Mouse (Mus musculus) neural tube, embryonic 11.5 days (tissue): ENCODE results near the gene Ercc1. TPM values are rescaled to one million over a fixed set of nuclear protein-coding genes. Genes with fewer than 3 reads are reported as not detected.

Experiments
- ATAC-seq: fragments of 200-750 bp; cut with Nextera tagmentation; 2 replicates; pipeline ENCODE4 v1.8.0; 2017; ENCODE audit warnings: moderate number of reproducible peaks, mild to moderate bottlenecking, moderate TSS enrichment, moderate library complexity; ENCODE audit not compliant: insufficient read depth, low FRiP score, low TSS enrichment
- DNase-seq: peaks from one replicate; pipeline ENCODE4 v3.0.0-alpha.2; 2015; ENCODE audit warnings: low spot score
- H3K27ac ChIP-seq: fragments of 300-500 bp; sonication (generic); 2 replicates; pipeline ENCODE4 v1.5.1; 2014; ENCODE audit warnings: low read depth, mild to moderate bottlenecking, low read length
- H3K27me3 ChIP-seq: fragments of 300-500 bp; sonication (generic); 2 replicates; pipeline ENCODE4 v1.6.1; 2014; ENCODE audit warnings: mild to moderate bottlenecking, low read length, mixed read lengths; ENCODE audit not compliant: control insufficient read depth, insufficient read depth
- H3K36me3 ChIP-seq: fragments of 300-500 bp; sonication (generic); 2 replicates; pipeline ENCODE4 v1.6.1; 2014; ENCODE audit warnings: mild to moderate bottlenecking, low read length, moderate library complexity, mixed read lengths; ENCODE audit not compliant: control insufficient read depth, insufficient read depth
- H3K4me1 ChIP-seq: fragments of 300-500 bp; sonication (generic); 2 replicates; pipeline ENCODE4 v1.6.1; 2014; ENCODE audit warnings: low read length, mixed read lengths; ENCODE audit not compliant: control insufficient read depth, insufficient read depth
- H3K4me2 ChIP-seq: fragments of 300-500 bp; sonication (generic); 2 replicates; pipeline ENCODE4 v1.6.1; 2014; ENCODE audit warnings: low read depth, mild to moderate bottlenecking, moderate library complexity
- H3K4me3 ChIP-seq: fragments of 300-500 bp; sonication (generic); 2 replicates; pipeline ENCODE4 v1.5.1; 2014; ENCODE audit warnings: low read depth, low read length
- H3K9ac ChIP-seq: fragments of 300-500 bp; sonication (generic); 2 replicates; pipeline ENCODE4 v1.6.1; 2014; ENCODE audit warnings: mild to moderate bottlenecking, low read length
- H3K9me3 ChIP-seq: fragments of 300-500 bp; sonication (generic); 2 replicates; pipeline ENCODE4 v1.6.1; 2016; ENCODE audit warnings: low read length; ENCODE audit not compliant: control insufficient read depth
- WGBS: fragments of 180-500 bp; shearing (Covaris S2); extraction: QIAGEN DNeasy Blood & Tissue Kit; methylation state at CpG from one replicate; pipeline ENCODE4 v1.1.7; 2014; 5-methylcytosine and 5-hydroxymethylcytosine counted together
- polyA plus RNA-seq: library from polyadenylated mRNA; unstranded; fragments of >200 nt; fragmentation: Nextera tagmentation; extraction: Ambion mirVana; gene quantifications from 2 replicates; pipeline ENCODE4 v1.2.1, GENCODE M21; 2014

Ercc1 gene
- polyA plus RNA-seq, 1 experiment from 2014 or later, result 91.8 TPM

DNA sequence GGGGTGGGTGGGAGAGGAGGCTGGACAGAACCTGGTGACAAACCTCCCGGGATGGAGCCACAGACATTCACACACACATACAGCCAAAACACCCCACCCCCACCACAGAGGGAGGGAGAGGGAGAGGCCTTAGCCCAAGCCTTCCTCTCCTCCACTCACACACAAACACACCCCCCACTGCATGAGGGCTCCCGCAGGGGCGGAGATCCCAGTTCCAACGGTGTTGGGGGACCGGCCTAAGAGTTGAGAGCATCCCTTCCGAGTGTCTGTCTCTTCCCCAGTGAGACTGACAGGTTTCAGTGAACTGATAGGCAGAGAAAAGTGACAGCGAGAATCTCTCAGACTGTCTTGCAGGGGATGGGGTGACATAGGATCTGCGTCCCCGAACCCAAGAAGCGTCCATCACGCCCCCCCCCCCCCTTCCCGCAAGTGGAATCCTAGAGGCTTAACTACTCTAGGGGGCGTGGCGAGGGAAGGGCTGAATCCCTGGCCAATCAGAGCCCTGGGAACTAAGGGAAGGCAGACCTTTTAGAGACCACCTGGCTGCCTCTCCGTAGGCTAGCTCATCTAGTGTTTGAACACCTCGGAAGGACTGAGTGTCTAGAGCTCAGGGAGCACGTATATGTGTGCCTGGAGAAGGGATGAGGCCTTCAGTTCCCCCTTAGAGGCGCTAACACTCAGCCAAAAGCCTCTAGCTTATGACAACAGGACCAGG, 36.7 kb upstream of the Ercc1 start:
- no peaks in the 10 kb centered on the region for H3K36me3 ChIP-seq
- H3K4me2 ChIP-seq, result peak overlapping the region; percentile 95
- H3K27me3 ChIP-seq, result peaks cover 49% of the 10 kb centered on the region
- peak overlapping the region; percentile 44 for H3K9ac ChIP-seq
- no peak overlapping the region for H3K27ac ChIP-seq
- peak; percentile 33 for ATAC-seq
- 2% methylated on average over 18 of the region's 18 CpGs for WGBS
- DNase-seq, result peak; percentile 65
- no peaks in the 10 kb centered on the region for H3K9me3 ChIP-seq
- H3K4me3 ChIP-seq, result peak overlapping the region; percentile 57
- H3K4me1 ChIP-seq, result peaks cover 16% of the 10 kb centered on the region

DNA sequence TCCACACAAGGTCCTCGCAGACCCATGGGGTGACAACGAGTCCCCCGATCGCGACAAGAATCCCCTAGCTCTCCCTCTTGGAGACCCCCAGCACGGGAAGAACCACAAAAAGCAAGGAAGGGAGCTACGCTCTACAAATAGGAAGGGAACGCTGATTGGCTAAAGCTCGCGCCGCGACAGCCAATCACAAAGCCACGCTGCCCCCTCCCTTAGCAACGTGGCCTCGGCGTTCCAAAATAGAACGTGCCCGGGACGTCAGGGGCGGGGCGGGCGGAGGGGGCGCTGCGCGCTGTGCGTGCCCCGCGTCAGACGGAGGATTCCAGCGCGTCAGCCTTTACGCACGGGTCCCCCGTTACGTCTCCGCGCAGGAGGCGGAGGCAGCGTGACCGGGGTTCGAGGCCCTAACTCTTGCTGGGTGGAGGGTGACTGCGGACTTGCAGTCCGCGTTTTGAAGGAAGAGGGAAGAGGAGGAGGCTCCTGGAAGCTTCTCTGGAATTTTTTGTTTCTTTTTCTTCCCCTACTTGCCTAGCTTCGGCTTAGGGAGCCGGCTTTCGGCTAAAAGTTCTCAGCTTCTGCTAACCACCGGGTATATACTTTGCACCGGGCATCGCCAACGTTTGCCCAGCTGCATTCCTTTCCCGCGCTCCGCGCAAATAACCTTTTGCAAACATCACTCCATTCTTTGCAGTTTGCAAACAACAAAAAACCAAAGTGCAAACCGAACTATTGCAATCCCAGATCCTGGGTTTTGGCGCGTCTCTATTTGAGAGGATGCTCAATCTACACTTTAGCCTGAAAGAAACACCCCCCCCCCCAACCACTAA, 35.9 kb upstream of the Ercc1 start:
- no peaks in the 10 kb centered on the region for H3K36me3 ChIP-seq
- peaks cover 42% of the 10 kb centered on the region for H3K27me3 ChIP-seq
- peaks cover 16% of the 10 kb centered on the region for H3K4me1 ChIP-seq
- peak overlapping the region; percentile 44 for H3K9ac ChIP-seq
- H3K4me3 ChIP-seq, result peak overlapping the region; percentile 57
- H3K27ac ChIP-seq, result no peak overlapping the region
- peak overlapping the region; percentile 95 for H3K4me2 ChIP-seq
- no peaks in the 10 kb centered on the region for H3K9me3 ChIP-seq
- ATAC-seq, result peak; percentile 70
- DNase-seq, result peak; percentile 97
- under 1% methylated on average over 58 of the region's 58 CpGs for WGBS

DNA sequence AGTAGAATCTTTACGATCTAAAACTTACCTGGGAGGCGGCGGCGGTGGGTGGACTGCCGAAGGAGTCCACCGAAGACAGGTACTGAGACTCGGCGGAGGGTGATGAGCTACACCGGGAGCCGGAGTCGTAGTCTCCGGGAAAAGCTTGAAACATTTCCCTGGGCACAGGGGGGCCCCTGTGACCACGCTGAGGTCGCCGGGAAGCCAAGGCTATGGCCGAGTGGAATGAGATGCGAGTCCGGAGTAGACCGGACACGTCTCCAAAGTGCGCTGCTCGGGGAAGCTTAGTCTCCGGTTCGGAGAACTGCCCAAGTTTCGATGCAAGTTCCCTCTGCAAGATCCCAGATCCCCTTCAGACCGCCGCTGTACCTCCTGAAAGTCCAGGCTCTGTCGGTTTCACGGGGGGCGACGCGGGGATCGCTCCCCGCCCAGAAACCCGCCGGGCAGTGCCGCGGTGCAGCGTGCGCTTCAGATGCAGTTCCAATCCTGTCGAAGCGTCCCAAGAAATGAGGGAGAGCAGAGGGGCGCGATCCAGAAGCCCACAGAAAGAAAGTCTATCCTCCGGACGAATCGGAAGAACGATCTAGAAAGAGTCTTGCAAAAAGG, 35.2 kb upstream of the Ercc1 start:
- peaks cover 34% of the 10 kb centered on the region for H3K27me3 ChIP-seq
- H3K9me3 ChIP-seq, result no peaks in the 10 kb centered on the region
- peak overlapping the region; percentile 11; the same call in 1 of the 2 replicates for H3K9ac ChIP-seq
- peak overlapping the region; percentile 57 for H3K4me3 ChIP-seq
- peak overlapping the region; percentile 95 for H3K4me2 ChIP-seq
- ATAC-seq (no peak), DNase-seq (no peak)
- peaks cover 16% of the 10 kb centered on the region for H3K4me1 ChIP-seq
- H3K36me3 ChIP-seq, result no peaks in the 10 kb centered on the region
- WGBS, result 1% methylated on average over 48 of the region's 48 CpGs
- no peak overlapping the region for H3K27ac ChIP-seq

DNA sequence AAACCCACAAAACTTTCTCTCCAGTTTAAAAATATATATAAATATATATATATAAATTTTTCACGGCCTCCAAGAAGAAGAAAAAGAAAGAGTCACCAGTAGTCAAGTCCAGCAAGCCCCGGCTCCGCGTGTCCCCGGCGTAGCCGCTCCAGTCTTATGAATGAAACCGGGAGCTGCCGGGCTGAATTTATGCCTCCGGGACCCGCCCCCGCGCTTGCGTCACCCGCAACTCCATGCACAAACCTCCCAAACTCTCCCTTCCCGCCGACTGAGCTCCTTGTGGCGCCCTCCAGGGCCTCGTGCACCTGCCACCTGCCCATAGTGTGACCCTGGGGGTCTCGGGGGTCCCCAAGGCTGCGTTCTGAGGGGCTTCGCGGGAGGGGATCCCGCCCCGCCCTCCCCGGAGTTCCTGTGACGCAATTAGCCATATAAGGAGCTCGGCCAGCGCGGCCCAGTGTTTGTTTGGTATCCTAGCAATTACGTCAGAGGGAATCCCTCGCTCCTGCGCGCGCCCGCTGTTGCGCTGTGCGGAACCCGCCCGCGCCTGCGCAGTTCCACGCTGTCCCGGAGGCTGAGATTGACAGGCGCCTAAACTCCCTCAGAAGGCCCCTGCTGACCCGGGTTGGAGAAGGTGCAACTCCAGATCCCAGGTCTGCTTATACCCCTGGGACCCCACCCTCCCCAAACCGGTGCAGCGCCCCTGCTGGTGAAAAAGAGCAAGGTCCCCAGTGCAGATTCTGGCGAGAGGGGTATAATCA, 34.5 kb upstream of the Ercc1 start, which contains the start of gene Fosb:
Gene Fosb, minus strand, starts transcription at position 168 of the 758 bp plus-strand sequence.
- H3K27ac ChIP-seq, result no peak within 1 kb of the TSS
- H3K27me3 ChIP-seq, result peaks cover 28% of the 10 kb centered on the region
- under 1% methylated on average over 49 of the region's 49 CpGs for WGBS
- no peaks in the 10 kb centered on the region for H3K36me3 ChIP-seq
- peaks cover 12% of the 10 kb centered on the region for H3K4me1 ChIP-seq
- peak within 1 kb of the TSS; percentile 57 for H3K4me3 ChIP-seq
- H3K9me3 ChIP-seq, result no peaks in the 10 kb centered on the region
- peak within 1 kb of the TSS; percentile 95 for H3K4me2 ChIP-seq
- peak; percentile 95 for DNase-seq
- peak within 1 kb of the TSS; percentile 50 for H3K9ac ChIP-seq
- ATAC-seq, result peak; percentile 83

DNA sequence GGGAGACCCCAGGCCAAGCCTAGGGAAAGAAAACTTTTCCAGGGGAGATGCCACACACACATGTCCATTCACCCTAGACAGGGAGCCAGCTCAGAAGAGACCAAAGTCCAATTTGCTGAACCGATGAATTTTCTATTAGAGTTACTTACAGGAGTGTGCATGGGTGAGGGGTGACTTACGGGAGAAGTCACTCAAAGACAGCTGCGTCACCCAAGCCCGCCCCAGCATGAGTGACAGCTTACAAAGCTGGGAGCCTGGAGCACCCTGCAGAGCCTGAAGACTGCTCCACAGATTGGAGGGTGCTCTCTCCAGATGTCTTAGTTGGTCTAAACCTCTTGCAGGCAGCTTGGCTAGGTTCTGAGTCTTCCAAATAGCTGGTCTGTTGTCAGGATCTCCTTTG, 32.6 kb upstream of the Ercc1 start:
- 37% methylated on average over 4 of the region's 4 CpGs for WGBS
- H3K27ac ChIP-seq, result no peak overlapping the region
- H3K4me1 ChIP-seq, result peaks cover 12% of the 10 kb centered on the region
- H3K27me3 ChIP-seq, result peaks cover 8% of the 10 kb centered on the region
- H3K36me3 ChIP-seq, result no peaks in the 10 kb centered on the region
- H3K4me3 ChIP-seq, result no peak overlapping the region
- H3K9me3 ChIP-seq, result no peaks in the 10 kb centered on the region
- ATAC-seq (no peak), DNase-seq (no peak)
- H3K9ac ChIP-seq, result no peak overlapping the region
- no peak overlapping the region for H3K4me2 ChIP-seq

DNA sequence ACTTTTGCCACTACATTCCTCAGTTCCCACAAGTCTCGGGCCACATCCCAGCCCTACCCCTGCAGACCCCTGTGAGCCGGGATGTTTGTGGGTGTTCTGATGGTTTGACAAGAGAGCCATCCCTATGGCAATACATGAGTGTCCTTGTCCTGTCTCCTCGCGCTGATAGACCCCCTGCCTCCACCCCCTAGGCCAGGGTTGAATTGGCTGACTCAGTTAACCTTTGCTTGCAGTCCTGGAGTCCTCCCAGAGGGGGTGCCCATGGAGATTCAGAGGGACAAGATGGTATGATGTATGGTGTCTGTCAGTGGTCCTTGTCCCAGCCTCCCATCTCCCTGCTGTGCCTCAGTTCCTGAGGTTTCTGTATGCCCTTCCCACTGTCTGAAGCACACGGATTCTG, 30.5 kb upstream of the Ercc1 start:
- H3K27ac ChIP-seq, result no peak overlapping the region
- no peak for ATAC-seq
- WGBS, result 49% methylated on average over 5 of the region's 5 CpGs
- H3K9me3 ChIP-seq, result no peaks in the 10 kb centered on the region
- no peak for DNase-seq
- no peak overlapping the region for H3K9ac ChIP-seq
- H3K4me3 ChIP-seq, result no peak overlapping the region
- peaks cover 6% of the 10 kb centered on the region for H3K4me1 ChIP-seq
- no peak overlapping the region for H3K4me2 ChIP-seq
- no peaks in the 10 kb centered on the region for H3K36me3 ChIP-seq
- 0 out of 2 replicates have a peak, but pooled peaks cover 2% of the 10 kb centered on the region for H3K27me3 ChIP-seq

DNA sequence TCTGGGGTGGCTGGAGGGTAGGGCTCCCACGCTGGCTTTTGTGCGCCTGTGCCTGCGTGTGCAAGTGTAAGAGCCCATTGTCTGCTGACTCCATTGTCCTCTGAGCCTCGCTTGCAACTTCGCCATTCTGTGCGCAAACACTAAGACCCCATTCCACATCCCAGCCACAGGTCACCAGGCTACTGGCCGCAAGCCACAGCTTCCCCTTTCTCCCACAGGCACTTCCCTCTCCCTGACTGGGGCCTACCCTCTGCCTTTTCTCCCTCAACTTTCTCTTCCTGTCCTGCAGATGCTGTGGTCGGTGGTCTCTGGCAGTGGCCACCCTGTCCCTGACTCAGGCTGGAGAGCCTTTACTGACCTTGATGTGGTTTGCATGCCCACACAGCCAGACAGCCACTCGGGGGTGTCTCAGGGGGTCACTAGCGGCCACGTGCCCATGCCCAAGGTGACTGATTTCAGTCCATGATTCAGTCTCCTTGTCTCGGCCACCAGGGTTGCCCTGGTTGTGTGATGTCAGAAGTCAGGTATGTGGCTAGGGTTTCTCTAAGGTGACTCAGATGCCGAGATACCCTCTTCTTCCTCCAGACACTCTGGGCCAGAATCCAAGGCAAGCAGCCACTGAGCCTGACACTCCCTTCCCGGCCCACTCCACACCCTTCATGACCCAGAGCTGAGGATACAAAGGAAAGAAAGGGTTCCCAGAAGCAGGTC, 28.0 kb upstream of the Ercc1 start:
- Histone ChIP-seq H3K9ac (no peak overlapping the region), H3K4me1 (peaks cover 9% of the 10 kb centered on the region; the same call in 1 of the 2 replicates), H3K9me3 (no peaks in the 10 kb centered on the region), H3K4me3 (no peak overlapping the region), H3K4me2 (no peak overlapping the region), H3K36me3 (no peaks in the 10 kb centered on the region), H3K27me3 (no peaks in the 10 kb centered on the region), H3K27ac (no peak overlapping the region)
- 51% methylated on average over 14 of the region's 14 CpGs for WGBS
- ATAC-seq (no peak), DNase-seq (no peak)

DNA sequence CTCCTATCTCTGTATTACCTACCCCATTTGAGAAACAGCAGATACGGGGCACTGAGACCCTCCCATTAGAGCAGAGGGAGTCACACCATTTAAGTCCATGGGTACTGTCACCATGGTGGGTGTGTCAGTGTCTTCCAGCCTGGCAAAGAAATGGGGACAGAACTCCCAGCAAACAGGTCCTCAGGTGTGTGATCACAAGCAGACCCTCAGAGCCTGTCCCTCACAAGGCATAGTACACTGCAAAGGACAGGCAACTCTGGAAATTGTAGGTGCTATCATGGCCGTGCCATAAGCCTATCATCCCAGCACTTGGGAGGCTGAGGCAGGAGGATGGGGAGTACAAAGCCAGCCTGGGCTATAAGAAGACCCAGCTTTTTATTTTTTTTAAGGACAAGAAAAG, 26.4 kb upstream of the Ercc1 start:
- no peak overlapping the region for H3K4me3 ChIP-seq
- H3K9me3 ChIP-seq, result no peaks in the 10 kb centered on the region
- H3K4me2 ChIP-seq, result no peak overlapping the region
- no peaks in the 10 kb centered on the region for H3K36me3 ChIP-seq
- H3K9ac ChIP-seq, result no peak overlapping the region
- DNase-seq (no peak), ATAC-seq (no peak)
- H3K27me3 ChIP-seq, result no peaks in the 10 kb centered on the region
- H3K4me1 ChIP-seq, result peaks cover 9% of the 10 kb centered on the region; the same call in 1 of the 2 replicates
- WGBS, result 67% methylated on average over 2 of the region's 2 CpGs
- H3K27ac ChIP-seq, result no peak overlapping the region
